Mouse (Mus musculus) CD4-positive helper T cell, adult 2 months (primary cell): ENCODE measurements around the gene Fermt3.
"Not testable (repeated sequence)": the region's sequence is repeated elsewhere in the genome, so short reads cannot be mapped to it uniquely, and the experiment has no call there.

Experiments
- DNase-seq: peaks from one replicate; pipeline ENCODE4 v3.0.0-alpha.2; 2012; ENCODE audit warnings: low read depth, missing footprints, low spot score

Fermt3 gene

GRCm38 (mm10) chr19:6991166-6991565, 28.1 kb downstream of the Fermt3 start:
- DNase-seq: not testable (repeated sequence)

- no peak for DNase-seq
These were observed 28.6 kb downstream of the Fermt3 start for GRCm38 (mm10) chr19:6990712-6991111.

GRCm38 (mm10) chr19:6989251-6989650, 30.0 kb downstream of the Fermt3 start:
- DNase-seq: no peak

GRCm38 (mm10) chr19:6987904-6988285, 31.4 kb downstream of the Fermt3 start:
- DNase-seq: no peak

- peak; percentile 67 for DNase-seq
These were observed 32.0 kb downstream of the Fermt3 start, which contains the start of gene Vegfb for GRCm38 (mm10) chr19:6987061-6987903. Gene Vegfb (minus strand): TSS chr19:6987651.

- DNase-seq: no peak
These were observed 33.1 kb downstream of the Fermt3 start for GRCm38 (mm10) chr19:6985951-6986708.

- DNase-seq: no peak
These were observed 34.0 kb downstream of the Fermt3 start for GRCm38 (mm10) chr19:6985300-6985699.

- DNase-seq: no peak
These were observed 35.6 kb downstream of the Fermt3 start for GRCm38 (mm10) chr19:6983621-6984020.

GRCm38 (mm10) chr19:6981465-6981864, 37.8 kb downstream of the Fermt3 start:
- DNase-seq: no peak

GRCm38 (mm10) chr19:6980381-6981093, 38.7 kb downstream of the Fermt3 start, which contains the start of gene Fkbp2:
Gene Fkbp2 (minus strand): TSS chr19:6980501.
- DNase-seq: peak; percentile 99

GRCm38 (mm10) chr19:6979486-6980380, 39.5 kb downstream of the Fermt3 start:
- peak; percentile 100 for DNase-seq

- peak; percentile 61 for DNase-seq
These were observed 40.2 kb downstream of the Fermt3 start for GRCm38 (mm10) chr19:6979001-6979479.

GRCm38 (mm10) chr19:6978639-6978974, 40.7 kb downstream of the Fermt3 start:
- DNase-seq: no peak

GRCm38 (mm10) chr19:6977759-6978638, 41.3 kb downstream of the Fermt3 start:
- DNase-seq: no peak

- peak; percentile 69 for DNase-seq
These were observed 43.4 kb downstream of the Fermt3 start, which contains the start of gene Plcb3 for GRCm38 (mm10) chr19:6975537-6976521. Gene Plcb3 (minus strand): TSS chr19:6976470.

GRCm38 (mm10) chr19:6974211-6975205, 44.8 kb downstream of the Fermt3 start, which contains the start of gene Ppp1r14b:
Gene Ppp1r14b (plus strand): TSS chr19:6974968.
- DNase-seq: peak; percentile 83

- no peak for DNase-seq
These were observed 45.6 kb downstream of the Fermt3 start for GRCm38 (mm10) chr19:6973581-6974190.
